Mouse (Mus musculus): Measurements from ENCODE around the gene Lipm.
A peak's percentile ranks its signal among the peaks of the same experiment; 100 is the strongest.

DNA sequence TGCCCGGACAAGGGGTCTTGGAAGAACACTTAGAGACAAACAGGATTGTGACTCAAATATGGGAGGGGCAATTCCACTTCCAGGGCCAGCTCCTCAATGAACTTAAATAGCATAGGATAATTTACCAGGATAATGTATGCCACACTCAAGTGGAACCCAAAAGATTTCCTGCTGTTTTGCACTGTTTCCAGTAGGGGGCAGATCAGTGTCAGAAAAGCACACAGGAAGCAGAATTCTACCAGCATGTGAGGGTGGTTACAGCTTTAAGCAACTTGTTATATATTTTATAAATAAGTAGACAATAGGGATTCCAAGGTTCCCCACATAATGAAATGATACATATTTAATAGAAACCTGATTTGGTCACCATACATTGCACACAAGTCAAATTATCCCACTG lies 51.2 kb downstream of the Lipm start:
- TF ChIP-seq POLR2A (IDR thresholded peaks at IDR 0.05; ENCODE audit: borderline replicate concordance, extremely low read depth, insufficient read depth, insufficient read length, poor library complexity, severe bottlenecking) = no peak
- peak; percentile 37; the same call in 1 of the 2 replicates for TF ChIP-seq CTCF (IDR thresholded peaks at IDR 0.05; ENCODE audit: borderline replicate concordance, extremely low read depth, insufficient read depth, insufficient read length)
